Comparison of ENCODE assay signal across 13 mouse cellular contexts in the genomic region with DNA sequence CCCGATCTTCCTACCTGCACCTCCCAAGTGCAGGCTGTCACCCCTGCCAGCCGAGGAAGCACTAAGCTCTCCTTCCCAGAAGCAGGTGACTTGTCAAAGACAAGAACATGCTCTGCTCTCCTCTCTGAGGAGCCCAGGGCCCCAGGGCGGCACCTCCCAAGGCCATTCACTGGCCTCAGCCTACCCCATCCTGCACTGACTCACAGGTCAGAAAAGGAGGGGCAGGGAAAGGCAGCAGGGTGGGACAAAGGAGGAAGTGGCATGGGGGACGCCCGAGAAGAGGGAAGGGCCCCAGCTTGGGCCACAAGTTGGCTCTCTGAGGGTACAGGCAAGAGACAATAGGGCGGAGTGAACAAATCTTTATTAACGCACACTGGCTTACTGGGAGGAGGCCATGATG. TPM values are rescaled to one million over a fixed set of nuclear protein-coding genes. Genes with fewer than 3 reads are reported as not detected.
A peak's percentile ranks its signal among the peaks of the same experiment; 100 is the strongest.
DNase-seq lines count a peak whose midpoint lies in the region; ATAC-seq and TF ChIP-seq lines count a peak whose summit lies in the region.
"Had no signal": no experiment of that assay in that cellular context is flagged by ENCODE, and none has a peak within 500 bp of the region (broad histone marks: within the 10 kb centered on the region; RNA-seq: fewer than 3 reads in every experiment).

No protein-coding gene starts in this region.

- TF ChIP-seq EP300 in stomach, postnatal 0 days (optimal IDR thresholded peaks at IDR 0.05): peak; percentile 38

- DNase-seq in heart, adult 8-10 months (ENCODE audit: low spot score): no peak
- peak; percentile 17 to 24 for DNase-seq in lung, adult 18-20 months
- DNase-seq in lung, postnatal 14 days: no peak
- no peak for DNase-seq in intestine, embryonic 14.5 days (ENCODE audit: low spot score)
- DNase-seq in stomach, postnatal 0 days (ENCODE audit: low spot score): peak; percentile 72
- DNase-seq: liver, embryonic 13.5 days; thymus, postnatal 25 days had no signal

- no peak overlapping the region for H3K4me3 ChIP-seq in heart, embryonic 11.5 days (ENCODE audit: low read depth, low read length)
- H3K4me3 ChIP-seq in intestine, embryonic 14.5 days (ENCODE audit: low read depth, low read length): no peak overlapping the region
- H3K4me3 ChIP-seq in stomach, postnatal 0 days (ENCODE audit: low read depth, low read length): no peak overlapping the region
- H3K4me3 ChIP-seq in forebrain, embryonic 16.5 days (replicated peaks; ENCODE audit: low read length): no peak overlapping the region
- H3K4me3 ChIP-seq: forebrain, embryonic 13.5 days; left cerebral cortex, adult 2 months; liver, embryonic 13.5 days had no signal

- no peak overlapping the region for H3K4me2 ChIP-seq in heart, embryonic 11.5 days
- H3K4me2 ChIP-seq in intestine, embryonic 14.5 days (ENCODE audit: low read length): no peak overlapping the region
- no peak overlapping the region for H3K4me2 ChIP-seq in stomach, postnatal 0 days (replicated peaks; ENCODE audit: low read depth)
- no peak overlapping the region for H3K4me2 ChIP-seq in forebrain, embryonic 16.5 days (ENCODE audit: low read length)
- H3K4me2 ChIP-seq: forebrain, embryonic 13.5 days; liver, embryonic 13.5 days had no signal

- peaks cover 18% of the 10 kb centered on the region for H3K36me3 ChIP-seq in heart, embryonic 11.5 days (ENCODE audit: control insufficient read depth, insufficient read depth, low read length)
- peaks cover 50% of the 10 kb centered on the region for H3K36me3 ChIP-seq in intestine, embryonic 14.5 days (ENCODE audit: control insufficient read depth, insufficient read depth, low read length)
- H3K36me3 ChIP-seq in stomach, postnatal 0 days (ENCODE audit: control insufficient read depth, insufficient read depth, low read length): peaks cover 10% of the 10 kb centered on the region
- H3K36me3 ChIP-seq in forebrain, embryonic 16.5 days (ENCODE audit: control insufficient read depth, insufficient read depth): peaks cover 13% of the 10 kb centered on the region

- 0 out of 2 replicates have a peak, but pooled peaks have one; percentile 11 for ATAC-seq in heart, embryonic 11.5 days (replicated peaks; ENCODE audit: insufficient number of reproducible peaks, low FRiP score, low TSS enrichment)
- ATAC-seq in intestine, embryonic 14.5 days (replicated peaks; ENCODE audit: low FRiP score, low TSS enrichment, low read depth): 0 out of 2 replicates have a peak, but pooled peaks have one; percentile 23
- ATAC-seq in stomach, postnatal 0 days (ENCODE audit: low FRiP score, low TSS enrichment): peak; percentile 67
- no peak for ATAC-seq in forebrain, embryonic 16.5 days
- ATAC-seq: CD4-positive, CD25-positive, alpha-beta regulatory T cell, adult 4 months; forebrain, embryonic 13.5 days; hindbrain, embryonic 16.5 days had no signal

- no peaks in the 10 kb centered on the region for H3K9me3 ChIP-seq in heart, embryonic 11.5 days (replicated peaks; ENCODE audit: control insufficient read depth, low read length)
- H3K9me3 ChIP-seq in intestine, embryonic 14.5 days (ENCODE audit: control insufficient read depth, low read length): no peaks in the 10 kb centered on the region
- no peaks in the 10 kb centered on the region for H3K9me3 ChIP-seq in stomach, postnatal 0 days (ENCODE audit: control insufficient read depth, low read length)
- no peaks in the 10 kb centered on the region for H3K9me3 ChIP-seq in forebrain, embryonic 16.5 days (ENCODE audit: control insufficient read depth, low read length)
- H3K9me3 ChIP-seq: forebrain, embryonic 13.5 days; liver, embryonic 13.5 days had no signal

- 86% methylated on average over 7 of the region's 7 CpGs for WGBS in heart, embryonic 11.5 days (ENCODE audit: insufficient replicate concordance)
- WGBS in intestine, embryonic 14.5 days: 82% methylated on average over 7 of the region's 7 CpGs
- WGBS in stomach, postnatal 0 days: 68% methylated on average over 7 of the region's 7 CpGs
- WGBS in forebrain, embryonic 16.5 days: 88% methylated on average over 7 of the region's 7 CpGs

- H3K4me1 ChIP-seq in heart, embryonic 11.5 days (ENCODE audit: control insufficient read depth, insufficient read depth, low read length): peaks cover 12% of the 10 kb centered on the region; the same call in 1 of the 2 replicates
- 0 out of 2 replicates have a peak, but pooled peaks cover 5% of the 10 kb centered on the region for H3K4me1 ChIP-seq in intestine, embryonic 14.5 days (replicated peaks; ENCODE audit: control insufficient read depth, insufficient read depth, low read length)
- H3K4me1 ChIP-seq in stomach, postnatal 0 days (replicated peaks; ENCODE audit: control insufficient read depth, insufficient read depth): 0 out of 2 replicates have a peak, but pooled peaks cover 3% of the 10 kb centered on the region
- peaks cover 4% of the 10 kb centered on the region; the same call in 1 of the 2 replicates for H3K4me1 ChIP-seq in forebrain, embryonic 16.5 days (replicated peaks; ENCODE audit: control insufficient read depth, insufficient read depth, low read length)
- H3K4me1 ChIP-seq: forebrain, embryonic 13.5 days had no signal

- H3K27me3 ChIP-seq in heart, embryonic 11.5 days (ENCODE audit: control insufficient read depth, insufficient read depth, low read length): no peaks in the 10 kb centered on the region
- no peaks in the 10 kb centered on the region for H3K27me3 ChIP-seq in intestine, embryonic 14.5 days (replicated peaks; ENCODE audit: control insufficient read depth, insufficient read depth, low read length)
- H3K27me3 ChIP-seq in stomach, postnatal 0 days (ENCODE audit: control insufficient read depth, insufficient read depth, low read length): no peaks in the 10 kb centered on the region
- H3K27me3 ChIP-seq in forebrain, embryonic 16.5 days (replicated peaks; ENCODE audit: control insufficient read depth, insufficient read depth, low read length): no peaks in the 10 kb centered on the region
- H3K27me3 ChIP-seq: forebrain, embryonic 13.5 days; liver, embryonic 13.5 days had no signal

- TF ChIP-seq CTCF in stomach, postnatal 0 days (IDR thresholded peaks at IDR 0.05; ENCODE audit: low read depth): no peak

- H3K27ac ChIP-seq in heart, embryonic 11.5 days (ENCODE audit: low read depth, low read length): no peak overlapping the region
- H3K27ac ChIP-seq in intestine, embryonic 14.5 days (ENCODE audit: low read depth): peak overlapping the region; percentile 27; the same call in 1 of the 2 replicates
- peak overlapping the region; percentile 82 for H3K27ac ChIP-seq in stomach, postnatal 0 days (replicated peaks)
- no peak overlapping the region for H3K27ac ChIP-seq in forebrain, embryonic 16.5 days (ENCODE audit: low read length)
- H3K27ac ChIP-seq: forebrain, embryonic 13.5 days; left cerebral cortex, adult 2 months; liver, embryonic 13.5 days had no signal

- no peak overlapping the region for H3K9ac ChIP-seq in heart, embryonic 11.5 days (ENCODE audit: low read depth, low read length)
- H3K9ac ChIP-seq in intestine, embryonic 14.5 days (ENCODE audit: low read length): no peak overlapping the region
- H3K9ac ChIP-seq in stomach, postnatal 0 days (ENCODE audit: low read length): no peak overlapping the region
- H3K9ac ChIP-seq in forebrain, embryonic 16.5 days (replicated peaks; ENCODE audit: low read depth, low read length): no peak overlapping the region
- H3K9ac ChIP-seq: forebrain, embryonic 13.5 days; liver, embryonic 13.5 days had no signal

RNA-seq across cellular contexts. Expression of a gene that starts 8.9 kb away (rescaled TPM):
- polyA plus RNA-seq in heart, embryonic 11.5 days (2014; fragmentation: Nextera tagmentation; extraction: Ambion mirVana): 227 and 262 TPM in 2 replicates
- 10 to 100 TPM; 57.8 to 82.0 (median 75.8) TPM for total RNA-seq in heart, adult 8-10 months (2022)
- 298 and 300 TPM in 2 replicates for polyA plus RNA-seq in intestine, embryonic 14.5 days (2014; fragmentation: Nextera tagmentation; extraction: Ambion mirVana)
- 216 and 227 TPM in 2 replicates for polyA plus RNA-seq in stomach, postnatal 0 days (2015; fragmentation: Nextera tagmentation; extraction: Ambion mirVana)
- 150 and 155 TPM in 2 replicates for polyA plus RNA-seq in forebrain, embryonic 16.5 days (2015; fragmentation: Nextera tagmentation; extraction: Ambion mirVana)

RNA-seq across cellular contexts. Expression of a gene that starts 10.6 kb away (rescaled TPM):
- 278 and 286 TPM in 2 replicates for polyA plus RNA-seq in heart, embryonic 11.5 days (2014; fragmentation: Nextera tagmentation; extraction: Ambion mirVana)
- total RNA-seq in heart, adult 8-10 months (2022): 100 to 1,000 TPM; 152 to 167 (median 158) TPM
- 444 and 452 TPM in 2 replicates for polyA plus RNA-seq in intestine, embryonic 14.5 days (2014; fragmentation: Nextera tagmentation; extraction: Ambion mirVana)
- polyA plus RNA-seq in stomach, postnatal 0 days (2015; fragmentation: Nextera tagmentation; extraction: Ambion mirVana): 294 and 295 TPM in 2 replicates
- 296 and 297 TPM in 2 replicates for polyA plus RNA-seq in forebrain, embryonic 16.5 days (2015; fragmentation: Nextera tagmentation; extraction: Ambion mirVana)

RNA-seq across cellular contexts. Expression of a gene that starts 10.8 kb away (rescaled TPM):
- polyA plus RNA-seq in heart, embryonic 11.5 days (2014; fragmentation: Nextera tagmentation; extraction: Ambion mirVana): 6.8 and 6.9 TPM in 2 replicates
- total RNA-seq in heart, adult 8-10 months (2022): 1 to 10 TPM in 1 of 4 experiments, under 1 TPM in 3; 0.50 to 1.1 (median 0.74) TPM
- 10.0 and 11.6 TPM in 2 replicates for polyA plus RNA-seq in intestine, embryonic 14.5 days (2014; fragmentation: Nextera tagmentation; extraction: Ambion mirVana)
- 3.0 and 3.6 TPM in 2 replicates for polyA plus RNA-seq in stomach, postnatal 0 days (2015; fragmentation: Nextera tagmentation; extraction: Ambion mirVana)
- polyA plus RNA-seq in forebrain, embryonic 16.5 days (2015; fragmentation: Nextera tagmentation; extraction: Ambion mirVana): 6.7 and 10.0 TPM in 2 replicates

Comparison
In these comparisons a context has a peak if more than half of its experiments do, and no peak if none do; other contexts are left out.
1. DNase-seq: peak in lung, adult 18-20 months (2 of 2) and stomach, postnatal 0 days (single experiment); none in heart, adult 8-10 months (single experiment), lung, postnatal 14 days (single experiment) and intestine, embryonic 14.5 days (single experiment).
2. H3K27ac ChIP-seq: peak in intestine, embryonic 14.5 days (single experiment) and stomach, postnatal 0 days (single experiment); none in heart, embryonic 11.5 days (single experiment) and forebrain, embryonic 16.5 days (single experiment).